Mouse (Mus musculus) MEL (cell line): ENCODE measurements at regions not wholly inside any gene's neighbourhood (a gene's known extent, or its start where the extent isn't known, plus 50 kb on each side); places are given as distances from the start of the nearest gene placed in this dataset.

Experiments
- CTCF ChIP-seq, 3 experiments: IDR thresholded peaks in 2 of 3; conservative IDR thresholded peaks in 1 of 3; 2 replicates each; pipeline ENCODE4 v1.5.1; 2011 to 2012; ENCODE audit warnings: low read length in 3 of 3, low read depth in 2 of 3, mild to moderate bottlenecking in 2 of 3, improper control_type of control experiment in 1 of 3, inconsistent platforms in 1 of 3, mixed read lengths in 1 of 3, moderate library complexity in 1 of 3; ENCODE audit not compliant: control insufficient read depth in 1 of 3, insufficient read depth in 1 of 3, poor library complexity in 1 of 3, severe bottlenecking in 1 of 3
- EP300 ChIP-seq, 2 experiments: IDR thresholded peaks; 2 replicates each; pipeline ENCODE4 v1.6.1; 2011; ENCODE audit warnings: improper control_type of control experiment in 2 of 2, low read length in 2 of 2, low read depth in 1 of 2, mild to moderate bottlenecking in 1 of 2
- MAZ ChIP-seq: IDR thresholded peaks from 2 replicates; pipeline ENCODE4 v1.6.1; 2012; ENCODE audit warnings: low read depth, mild to moderate bottlenecking, inconsistent platforms, low read length, improper control_type of control experiment
- SMC3 ChIP-seq: IDR thresholded peaks from 2 replicates; pipeline ENCODE4 v1.6.1; 2011; ENCODE audit warnings: low read depth, low read length, improper control_type of control experiment

DNA sequence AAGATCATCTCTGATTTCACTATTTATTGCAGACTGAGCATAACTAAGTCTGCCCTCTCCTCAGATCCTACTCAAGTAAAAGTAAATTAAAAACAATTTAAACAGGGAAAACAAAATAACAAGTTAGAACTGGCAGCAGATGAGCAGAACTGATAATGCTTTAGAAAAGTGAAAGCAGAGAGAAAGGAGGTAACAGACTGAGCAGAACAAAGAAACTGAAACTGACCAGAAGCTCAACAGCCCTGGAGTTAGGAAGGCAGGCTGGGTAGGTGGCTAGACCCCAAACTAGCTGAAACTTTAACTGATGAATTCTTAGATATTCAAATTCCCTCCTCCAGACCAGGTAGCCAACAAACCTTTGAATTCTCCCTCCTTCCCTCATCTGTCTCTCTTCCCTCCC is 94.2 kb upstream of the Ube2e1 start:
- TF ChIP-seq MAZ (no peak), SMC3 (no peak), CTCF (IDR thresholded peaks at IDR 0.05 in 2 of 3, conservative IDR thresholded peaks at IDR 0.05 in 1 of 3; ENCODE audit: control insufficient read depth in 1 of 3, insufficient read depth in 1 of 3, low read depth in 2 of 3, low read length in 3 of 3, poor library complexity in 1 of 3, severe bottlenecking in 1 of 3) (no peak), EP300 (IDR thresholded peaks at IDR 0.05; ENCODE audit: low read depth in 1 of 2, low read length in 2 of 2) (no peak)
